Mouse (Mus musculus) adipose tissue, adult 10 weeks (tissue): ENCODE data around the gene Col4a6. TPM values are rescaled to one million over a fixed set of nuclear protein-coding genes. Genes with fewer than 3 reads are reported as not detected.

Experiments used
- polyA plus RNA-seq: library from polyadenylated mRNA; stranded (reverse); fragments of 350-450 nt; fragmentation: Illumina TruSeq; extraction: RNeasy Lipid Tissue Mini Kit (QIAGEN cat#74804); gene quantifications from one replicate; pipeline ENCODE4 v1.2.3, GENCODE M21; 2014; ENCODE audit warnings: low read depth, low replicate concordance

Col4a6 gene
- polyA plus RNA-seq = 10.3 TPM

DNA sequence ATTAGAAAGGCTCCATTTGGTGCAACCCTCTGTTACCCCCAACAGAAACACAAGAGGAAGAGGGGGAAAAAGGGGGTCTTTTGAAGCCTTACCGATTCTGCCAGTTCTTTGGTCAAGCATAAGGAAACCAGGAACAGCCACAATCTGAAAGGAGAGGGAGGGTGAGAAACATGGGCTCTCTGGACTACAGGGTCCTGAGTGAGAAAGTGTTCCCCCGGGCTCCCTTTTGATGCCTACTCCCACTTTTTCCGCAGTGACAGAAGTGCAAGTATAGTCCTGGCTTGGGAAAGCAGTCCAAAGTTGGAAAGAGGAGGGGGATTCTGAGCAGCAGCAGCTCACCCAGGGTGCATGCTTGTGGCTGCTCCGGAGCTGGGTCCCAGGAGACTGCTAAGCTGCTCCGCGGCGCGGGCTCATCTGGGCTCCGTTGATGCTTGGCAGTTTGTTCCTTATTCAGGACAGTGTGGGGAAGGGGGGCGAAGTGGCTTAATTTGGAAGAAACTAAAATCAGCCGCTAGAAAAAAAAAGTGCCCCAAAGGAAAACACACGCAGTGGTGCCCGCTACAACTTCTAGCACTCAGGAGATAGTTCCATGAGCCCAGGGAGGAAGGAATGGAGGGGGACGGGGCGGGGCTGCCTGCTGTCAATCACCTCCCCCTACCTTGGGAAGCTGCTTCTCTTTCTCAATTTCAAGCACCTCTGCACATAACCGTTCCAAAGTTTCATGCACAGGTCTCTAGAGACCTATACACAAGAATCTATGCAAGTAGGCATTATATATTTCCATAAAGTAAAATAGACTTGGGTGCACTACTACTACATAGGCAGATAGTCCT lies at the start of gene Col4a6:
Col4a6 (minus strand) TSS at position 607 of the 833 bp plus-strand sequence.

DNA sequence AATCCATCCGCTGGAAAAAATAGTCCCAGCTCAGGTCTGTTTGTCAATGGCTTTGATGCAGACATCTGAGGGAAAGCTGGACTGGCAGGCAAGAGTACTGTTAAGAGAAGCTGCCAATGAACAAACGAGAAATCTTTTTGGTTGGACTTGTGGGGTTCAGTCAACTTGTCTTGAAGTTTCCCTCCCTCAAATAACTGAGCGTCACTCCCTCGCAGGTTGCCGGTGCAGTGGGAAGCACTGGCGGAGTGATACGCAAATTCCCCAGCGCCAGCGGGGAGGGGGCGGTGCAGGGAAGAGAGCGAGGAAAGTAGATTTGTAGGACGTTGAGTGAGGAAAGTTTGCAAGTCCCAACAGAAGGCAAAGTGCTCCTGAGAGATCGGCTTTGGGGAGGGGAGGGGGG lies 1.2 kb upstream of the Col4a6 start, which contains the start of gene Col4a5:
Col4a5 (plus strand) TSS at position 276 of the 400 bp plus-strand sequence.

Other genes with a start within 250 kb of the Col4a6 start
- 24.4 TPM for gene Col4a5, start 1.3 kb upstream of the Col4a6 start, polyA plus RNA-seq